Mouse (Mus musculus): ENCODE measurements around the gene Upp2. TPM values are rescaled to one million over a fixed set of nuclear protein-coding genes. Genes with fewer than 3 reads are reported as not detected.

Gene Upp2
- polyA plus RNA-seq, 1 experiment from 2014 or later: 11.6 TPM

DNA sequence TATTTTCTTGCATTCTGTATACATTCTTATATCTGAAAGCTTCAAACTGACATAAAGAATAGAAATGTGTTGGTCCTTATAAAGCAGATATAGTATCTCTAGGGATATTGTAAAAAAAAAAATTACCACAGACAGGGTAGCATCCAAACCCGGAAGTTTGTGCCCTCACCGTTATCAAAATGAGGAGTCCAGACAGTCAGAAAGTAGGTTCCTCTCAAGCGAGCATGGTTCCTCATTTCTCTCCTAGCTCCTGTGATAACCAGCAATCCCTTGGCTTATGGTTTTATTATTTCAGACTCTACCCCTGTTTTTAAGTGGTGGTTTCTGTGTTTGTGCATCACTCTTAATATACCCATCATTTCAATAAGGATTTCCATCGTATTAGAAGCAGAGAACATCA lies 134.5 kb downstream of the Upp2 start:
- WGBS: 85% methylated on average over 4 of the region's 4 CpGs
- Histone ChIP-seq H3K36me3 (no peaks in the 10 kb centered on the region), H3K4me3 (replicated peaks) (no peak overlapping the region), H3K9me3 (no peaks in the 10 kb centered on the region), H3K4me1 (replicated peaks) (no peaks in the 10 kb centered on the region), H3K4me2 (replicated peaks) (no peak overlapping the region), H3K27me3 (no peaks in the 10 kb centered on the region), H3K9ac (replicated peaks) (no peak overlapping the region), H3K27ac (no peak overlapping the region)
- no peak for ATAC-seq

GRCm38 (mm10) chr2:58703226-58703625 lies 136.1 kb downstream of the Upp2 start:
- 89% methylated on average over 6 of the region's 6 CpGs for WGBS
- Histone ChIP-seq H3K9ac (replicated peaks) (no peak overlapping the region), H3K4me2 (replicated peaks) (no peak overlapping the region), H3K27me3 (no peaks in the 10 kb centered on the region), H3K4me3 (replicated peaks) (no peak overlapping the region), H3K36me3 (no peaks in the 10 kb centered on the region), H3K4me1 (replicated peaks) (no peaks in the 10 kb centered on the region), H3K9me3 (no peaks in the 10 kb centered on the region), H3K27ac (no peak overlapping the region)
- ATAC-seq: no peak

- H3K27me3 ChIP-seq: no peaks in the 10 kb centered on the region
- ATAC-seq: no peak
- WGBS: 84% methylated on average over 6 of the region's 6 CpGs
- H3K4me2 ChIP-seq (replicated peaks): no peak overlapping the region
- H3K9ac ChIP-seq (replicated peaks): no peak overlapping the region
- H3K36me3 ChIP-seq: no peaks in the 10 kb centered on the region
- no peak overlapping the region for H3K4me3 ChIP-seq (replicated peaks)
- no peaks in the 10 kb centered on the region for H3K9me3 ChIP-seq
- no peaks in the 10 kb centered on the region for H3K4me1 ChIP-seq (replicated peaks)
- H3K27ac ChIP-seq: no peak overlapping the region
Measured at GRCm38 (mm10) chr2:58703646-58704045, 136.5 kb downstream of the Upp2 start.

- H3K27ac ChIP-seq: no peak overlapping the region
- no peaks in the 10 kb centered on the region for H3K36me3 ChIP-seq
- H3K27me3 ChIP-seq: no peaks in the 10 kb centered on the region
- H3K4me1 ChIP-seq (replicated peaks): no peaks in the 10 kb centered on the region
- no peak for ATAC-seq
- H3K4me2 ChIP-seq (replicated peaks): no peak overlapping the region
- H3K9ac ChIP-seq (replicated peaks): no peak overlapping the region
- no peak overlapping the region for H3K4me3 ChIP-seq (replicated peaks)
- WGBS: 92% methylated on average over 3 of the region's 3 CpGs
- no peaks in the 10 kb centered on the region for H3K9me3 ChIP-seq
Measured at GRCm38 (mm10) chr2:58704576-58704975, 137.5 kb downstream of the Upp2 start.

DNA sequence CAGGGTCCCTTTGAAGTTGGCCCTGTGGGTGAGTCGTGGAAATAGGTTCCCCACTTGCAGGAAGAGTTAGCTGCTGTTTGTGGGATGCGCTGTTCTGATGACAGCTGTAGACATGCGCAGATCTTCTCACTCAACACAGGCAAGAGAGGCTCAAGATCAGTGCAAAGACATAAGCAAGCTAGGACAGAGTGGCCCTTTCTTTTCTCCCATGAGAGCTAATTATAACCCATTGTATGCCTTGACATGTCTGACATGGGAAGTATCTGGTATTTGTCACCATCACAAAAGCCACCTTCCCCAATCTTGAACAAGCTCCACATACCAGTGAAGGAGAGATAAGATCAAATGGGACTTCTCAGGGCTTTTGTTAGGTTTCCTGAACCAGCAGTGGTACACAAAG lies 140.6 kb downstream of the Upp2 start:
- no peak for ATAC-seq
- H3K4me2 ChIP-seq (replicated peaks): no peak overlapping the region
- no peaks in the 10 kb centered on the region for H3K36me3 ChIP-seq
- H3K4me3 ChIP-seq (replicated peaks): no peak overlapping the region
- no peaks in the 10 kb centered on the region for H3K9me3 ChIP-seq
- H3K9ac ChIP-seq (replicated peaks): no peak overlapping the region
- no peaks in the 10 kb centered on the region for H3K27me3 ChIP-seq
- no peak overlapping the region for H3K27ac ChIP-seq
- WGBS: 83% methylated on average over 3 of the region's 3 CpGs
- no peaks in the 10 kb centered on the region for H3K4me1 ChIP-seq (replicated peaks)

GRCm38 (mm10) chr2:58710234-58710633 lies 143.1 kb downstream of the Upp2 start:
- Histone ChIP-seq H3K4me3 (replicated peaks) (no peak overlapping the region), H3K9me3 (no peaks in the 10 kb centered on the region), H3K27me3 (no peaks in the 10 kb centered on the region), H3K4me2 (replicated peaks) (no peak overlapping the region), H3K27ac (no peak overlapping the region), H3K36me3 (no peaks in the 10 kb centered on the region), H3K9ac (replicated peaks) (no peak overlapping the region), H3K4me1 (replicated peaks) (no peaks in the 10 kb centered on the region)
- ATAC-seq: no peak
- 82% methylated on average over 5 of the region's 5 CpGs for WGBS

- Histone ChIP-seq H3K27me3 (no peaks in the 10 kb centered on the region), H3K9me3 (no peaks in the 10 kb centered on the region), H3K4me3 (replicated peaks) (no peak overlapping the region), H3K36me3 (no peaks in the 10 kb centered on the region), H3K9ac (replicated peaks) (no peak overlapping the region), H3K27ac (no peak overlapping the region), H3K4me2 (replicated peaks) (no peak overlapping the region), H3K4me1 (replicated peaks) (no peaks in the 10 kb centered on the region)
- no peak for ATAC-seq
- 88% methylated on average over 4 of the region's 4 CpGs for WGBS
Measured at GRCm38 (mm10) chr2:58711049-58711448, 144.0 kb downstream of the Upp2 start.

DNA sequence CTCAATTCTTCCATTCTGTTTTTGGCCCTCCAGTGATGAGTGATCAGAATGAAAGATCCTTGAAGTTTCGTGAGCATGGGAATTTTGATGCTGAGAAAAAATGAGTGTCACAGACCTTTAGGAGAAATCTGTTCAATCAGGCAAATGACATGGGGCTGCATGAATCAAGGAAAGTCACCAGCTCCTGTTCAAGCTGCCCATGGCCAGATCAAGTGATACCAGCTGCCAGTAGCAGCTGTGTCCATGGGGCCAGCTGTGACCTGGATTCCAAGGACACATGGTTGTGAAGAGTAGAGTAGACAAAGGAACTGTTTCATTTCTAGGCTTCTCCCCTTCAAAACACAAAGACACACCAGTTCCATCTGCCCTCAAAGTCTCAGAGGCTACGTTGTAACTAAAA lies 144.4 kb downstream of the Upp2 start:
- no peak for ATAC-seq

DNA sequence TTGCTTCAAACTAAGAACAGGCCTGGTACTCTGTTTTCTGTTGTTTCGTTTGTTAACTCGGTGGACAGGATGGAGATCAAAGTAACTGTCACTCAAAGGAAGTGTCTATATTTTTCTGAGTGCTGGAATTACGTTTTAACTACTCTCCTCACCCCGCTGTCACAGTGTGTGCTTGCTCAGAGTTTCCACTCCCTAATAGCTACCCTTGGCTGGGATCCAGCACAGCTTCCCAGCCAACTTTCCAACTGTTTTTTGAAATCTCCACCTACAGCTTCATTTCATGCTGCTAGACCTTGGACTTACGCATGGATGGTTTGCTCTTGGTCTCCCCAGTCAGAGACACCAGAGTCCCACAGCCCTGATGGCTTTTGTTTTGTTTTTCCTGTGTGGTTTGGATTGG lies 144.8 kb downstream of the Upp2 start:
- no peak for ATAC-seq
- WGBS: 78% methylated on average over 5 of the region's 5 CpGs
- Histone ChIP-seq H3K4me3 (replicated peaks) (no peak overlapping the region), H3K4me1 (replicated peaks) (no peaks in the 10 kb centered on the region), H3K9me3 (no peaks in the 10 kb centered on the region), H3K4me2 (replicated peaks) (no peak overlapping the region), H3K9ac (replicated peaks) (no peak overlapping the region), H3K27me3 (no peaks in the 10 kb centered on the region), H3K27ac (no peak overlapping the region), H3K36me3 (no peaks in the 10 kb centered on the region)

More for the DNA sequence above, 144.4 kb downstream of the Upp2 start:
- Histone ChIP-seq H3K36me3 (no peaks in the 10 kb centered on the region), H3K4me3 (replicated peaks) (no peak overlapping the region), H3K9me3 (no peaks in the 10 kb centered on the region), H3K9ac (replicated peaks) (no peak overlapping the region), H3K27ac (no peak overlapping the region), H3K27me3 (no peaks in the 10 kb centered on the region), H3K4me1 (replicated peaks) (no peaks in the 10 kb centered on the region), H3K4me2 (replicated peaks) (no peak overlapping the region)
- 80% methylated on average over 2 of the region's 2 CpGs for WGBS

GRCm38 (mm10) chr2:58717898-58718297 lies 150.8 kb downstream of the Upp2 start:
- H3K36me3 ChIP-seq: no peaks in the 10 kb centered on the region
- WGBS: 46% methylated on average over 3 of the region's 3 CpGs
- H3K4me1 ChIP-seq (replicated peaks): no peaks in the 10 kb centered on the region
- H3K27me3 ChIP-seq: no peaks in the 10 kb centered on the region
- peaks cover 6% of the 10 kb centered on the region; the same call in 1 of the 2 replicates for H3K9me3 ChIP-seq
- no peak for ATAC-seq
- H3K4me3 ChIP-seq (replicated peaks): no peak overlapping the region
- no peak overlapping the region for H3K27ac ChIP-seq
- H3K9ac ChIP-seq (replicated peaks): no peak overlapping the region
- H3K4me2 ChIP-seq (replicated peaks): no peak overlapping the region

- Histone ChIP-seq H3K9me3 (no peaks in the 10 kb centered on the region), H3K4me1 (replicated peaks) (no peaks in the 10 kb centered on the region), H3K9ac (replicated peaks) (no peak overlapping the region), H3K27ac (no peak overlapping the region), H3K36me3 (no peaks in the 10 kb centered on the region), H3K4me3 (replicated peaks) (no peak overlapping the region), H3K4me2 (replicated peaks) (no peak overlapping the region), H3K27me3 (no peaks in the 10 kb centered on the region)
- 26% methylated on average over 4 of the region's 4 CpGs for WGBS
- ATAC-seq: no peak
Measured at GRCm38 (mm10) chr2:58737192-58737820, 170.2 kb downstream of the Upp2 start.

- no peak overlapping the region for H3K9ac ChIP-seq (replicated peaks)
- no peaks in the 10 kb centered on the region for H3K27me3 ChIP-seq
- H3K4me1 ChIP-seq (replicated peaks): no peaks in the 10 kb centered on the region
- H3K36me3 ChIP-seq: no peaks in the 10 kb centered on the region
- H3K9me3 ChIP-seq: no peaks in the 10 kb centered on the region
- no peak for ATAC-seq
- no peak overlapping the region for H3K4me3 ChIP-seq (replicated peaks)
- no peak overlapping the region for H3K27ac ChIP-seq
- H3K4me2 ChIP-seq (replicated peaks): no peak overlapping the region
- WGBS: 80% methylated on average over 1 of the region's 1 CpGs
Measured at GRCm38 (mm10) chr2:58741213-58741612, 174.1 kb downstream of the Upp2 start.

DNA sequence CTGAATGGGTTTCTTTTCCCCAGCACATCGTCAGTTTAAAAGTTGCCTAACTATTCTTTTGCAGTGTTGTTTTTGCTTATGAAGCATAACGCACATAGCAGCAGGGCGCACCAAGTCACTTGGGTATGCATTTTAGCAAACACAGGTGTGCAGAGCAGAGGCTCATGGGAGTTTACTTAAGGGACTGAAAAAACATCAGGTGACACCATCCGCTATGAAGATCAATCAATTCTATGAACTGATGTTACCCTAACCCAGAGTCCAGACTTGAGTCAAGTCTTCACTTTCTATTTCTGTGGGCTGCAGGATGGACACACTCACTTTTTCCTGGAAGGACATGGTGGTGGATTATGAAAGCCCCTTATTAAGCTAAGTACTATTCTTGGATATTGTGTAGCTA lies 174.9 kb downstream of the Upp2 start:
- no peak for ATAC-seq
- Histone ChIP-seq H3K9ac (replicated peaks) (no peak overlapping the region), H3K4me3 (replicated peaks) (no peak overlapping the region), H3K27me3 (no peaks in the 10 kb centered on the region), H3K4me2 (replicated peaks) (no peak overlapping the region), H3K27ac (no peak overlapping the region), H3K36me3 (no peaks in the 10 kb centered on the region), H3K9me3 (no peaks in the 10 kb centered on the region), H3K4me1 (replicated peaks) (no peaks in the 10 kb centered on the region)
- WGBS: 97% methylated on average over 4 of the region's 4 CpGs

All from midbrain, embryonic 13.5 days (tissue).